Mouse (Mus musculus) midbrain, postnatal 0 days (tissue): Measurements from ENCODE around the gene Mdc1. TPM values are rescaled to one million over a fixed set of nuclear protein-coding genes. Genes with fewer than 3 reads are reported as not detected.

ENCODE experiments used
- ATAC-seq: fragments of 200-750 bp; cut with Nextera tagmentation; 2 replicates; pipeline ENCODE4 v1.8.0; 2017; ENCODE audit warnings: moderate number of reproducible peaks, mild to moderate bottlenecking, moderate TSS enrichment, moderate library complexity; ENCODE audit not compliant: low FRiP score
- DNase-seq: peaks from one replicate; pipeline ENCODE4 v3.0.0-alpha.2; 2015; ENCODE audit warnings: low spot score
- H3K27ac ChIP-seq: fragments of 300-500 bp; sonication (generic); 2 replicates; pipeline ENCODE4 v1.5.1; 2014; ENCODE audit warnings: low read depth, mild to moderate bottlenecking, low read length, mixed read lengths
- H3K27me3 ChIP-seq: fragments of 300-500 bp; sonication (generic); 2 replicates; pipeline ENCODE4 v1.6.1; 2014; ENCODE audit warnings: low read length, control low read depth, mixed read lengths; ENCODE audit not compliant: insufficient read depth
- H3K36me3 ChIP-seq: fragments of 300-500 bp; sonication (generic); 2 replicates; pipeline ENCODE4 v1.6.1; 2014; ENCODE audit warnings: low read length, control low read depth, mixed read lengths; ENCODE audit not compliant: insufficient read depth
- H3K4me1 ChIP-seq: fragments of 300-500 bp; sonication (generic); 2 replicates; pipeline ENCODE4 v1.6.1; 2014; ENCODE audit warnings: mild to moderate bottlenecking, control low read depth, antibody characterized with exemption, low read length, mixed read lengths; ENCODE audit not compliant: insufficient read depth
- H3K4me2 ChIP-seq: fragments of 300-500 bp; sonication (generic); 2 replicates; pipeline ENCODE4 v1.6.1; 2014; ENCODE audit warnings: low read depth, mild to moderate bottlenecking, low read length, mixed read lengths; ENCODE audit not compliant: poor library complexity, severe bottlenecking
- H3K4me3 ChIP-seq: fragments of 300-500 bp; sonication (generic); 2 replicates; pipeline ENCODE4 v1.5.1; 2014; ENCODE audit warnings: low read depth, mild to moderate bottlenecking, low read length, moderate library complexity
- H3K9ac ChIP-seq: fragments of 300-500 bp; sonication (generic); replicated peaks from 2 replicates; pipeline ENCODE4 v1.6.1; 2014; ENCODE audit warnings: mild to moderate bottlenecking, low read length, moderate library complexity, mixed read lengths; ENCODE audit not compliant: poor library complexity, severe bottlenecking
- H3K9me3 ChIP-seq: fragments of 300-500 bp; sonication (generic); 2 replicates; pipeline ENCODE4 v1.6.1; 2016; ENCODE audit warnings: low read length, control low read depth
- CTCF ChIP-seq: IDR thresholded peaks from 2 replicates; pipeline ENCODE4 v1.5.1; 2016; ENCODE audit warnings: antibody characterized with exemption, mild to moderate bottlenecking
- WGBS: fragments of 180-500 bp; shearing (Covaris S2); extraction: QIAGEN DNeasy Blood & Tissue Kit; methylation state at CpG from one replicate; pipeline ENCODE4 v1.1.7; 2014; 5-methylcytosine and 5-hydroxymethylcytosine counted together
- polyA plus RNA-seq: library from polyadenylated mRNA; unstranded; fragments of >200 nt; fragmentation: Nextera tagmentation; extraction: Ambion mirVana; gene quantifications from 2 replicates; pipeline ENCODE4 v1.2.1, GENCODE M21; 2015
- total RNA-seq: library from RNA; depleted of rRNA; stranded (reverse); fragments of >200 nt; gene quantifications from 2 replicates; pipeline ENCODE4 v1.2.3, GENCODE M21; 2014

Gene Mdc1
- total and polyA plus RNA-seq, 2 experiments from 2014 or later = 3.7 to 22.6 TPM

- 51% methylated on average over 6 of the region's 6 CpGs for WGBS
- DNase-seq (peak; percentile 14), ATAC-seq (no peak)
- Histone ChIP-seq H3K27me3 (no peaks in the 10 kb centered on the region), H3K4me1 (no peaks in the 10 kb centered on the region), H3K4me2 (no peak overlapping the region), H3K4me3 (no peak overlapping the region), H3K9me3 (no peaks in the 10 kb centered on the region), H3K9ac (no peak overlapping the region), H3K27ac (no peak overlapping the region), H3K36me3 (no peaks in the 10 kb centered on the region)
- no peak for TF ChIP-seq CTCF
Measured at GRCm38 (mm10) chr17:35803020-35803419, 38.3 kb upstream of the Mdc1 start.

GRCm38 (mm10) chr17:35803858-35804399, 37.4 kb upstream of the Mdc1 start:
- no peaks in the 10 kb centered on the region for H3K9me3 ChIP-seq
- ATAC-seq = no peak
- 92% methylated on average over 4 of the region's 4 CpGs for WGBS
- no peaks in the 10 kb centered on the region for H3K4me1 ChIP-seq
- H3K27me3 ChIP-seq = no peaks in the 10 kb centered on the region
- no peak overlapping the region for H3K4me3 ChIP-seq
- no peaks in the 10 kb centered on the region for H3K36me3 ChIP-seq
- no peak overlapping the region for H3K27ac ChIP-seq
- no peak overlapping the region for H3K9ac ChIP-seq
- no peak for TF ChIP-seq CTCF
- H3K4me2 ChIP-seq = no peak overlapping the region
- no peak for DNase-seq

- Histone ChIP-seq H3K4me3 (no peak overlapping the region), H3K9me3 (no peaks in the 10 kb centered on the region), H3K27ac (no peak overlapping the region), H3K27me3 (no peaks in the 10 kb centered on the region), H3K36me3 (no peaks in the 10 kb centered on the region), H3K4me2 (no peak overlapping the region), H3K4me1 (no peaks in the 10 kb centered on the region), H3K9ac (no peak overlapping the region)
- WGBS = 68% methylated on average over 9 of the region's 9 CpGs
- no peak for TF ChIP-seq CTCF
- DNase-seq (peak; percentile 10), ATAC-seq (no peak)
Measured at GRCm38 (mm10) chr17:35808073-35808472, 33.2 kb upstream of the Mdc1 start.

GRCm38 (mm10) chr17:35809395-35809794, 31.9 kb upstream of the Mdc1 start:
- H3K27me3 ChIP-seq = no peaks in the 10 kb centered on the region
- no peak for DNase-seq

GRCm38 (mm10) chr17:35810900-35811648, 30.2 kb upstream of the Mdc1 start:
- WGBS = 83% methylated on average over 5 of the region's 5 CpGs
- no peak overlapping the region for H3K4me2 ChIP-seq
- no peaks in the 10 kb centered on the region for H3K27me3 ChIP-seq
- no peak overlapping the region for H3K27ac ChIP-seq
- DNase-seq (no peak), ATAC-seq (no peak)
- no peaks in the 10 kb centered on the region for H3K9me3 ChIP-seq
- H3K4me3 ChIP-seq = no peak overlapping the region
- no peak overlapping the region for H3K9ac ChIP-seq
- no peak for TF ChIP-seq CTCF
- H3K36me3 ChIP-seq = no peaks in the 10 kb centered on the region
- no peaks in the 10 kb centered on the region for H3K4me1 ChIP-seq

More at GRCm38 (mm10) chr17:35809395-35809794, 31.9 kb upstream of the Mdc1 start:
- Histone ChIP-seq H3K4me1 (no peaks in the 10 kb centered on the region), H3K9ac (no peak overlapping the region), H3K27ac (no peak overlapping the region), H3K9me3 (no peaks in the 10 kb centered on the region), H3K4me3 (no peak overlapping the region), H3K36me3 (no peaks in the 10 kb centered on the region), H3K4me2 (no peak overlapping the region)
- no peak for ATAC-seq
- TF ChIP-seq CTCF = no peak
- 85% methylated on average over 11 of the region's 11 CpGs for WGBS

GRCm38 (mm10) chr17:35812307-35812706, 29.0 kb upstream of the Mdc1 start:
- Histone ChIP-seq H3K9ac (no peak overlapping the region), H3K4me1 (no peaks in the 10 kb centered on the region), H3K27me3 (no peaks in the 10 kb centered on the region), H3K4me3 (no peak overlapping the region), H3K9me3 (no peaks in the 10 kb centered on the region), H3K36me3 (no peaks in the 10 kb centered on the region), H3K4me2 (no peak overlapping the region), H3K27ac (no peak overlapping the region)
- ATAC-seq (no peak), DNase-seq (no peak)
- no peak for TF ChIP-seq CTCF
- 77% methylated on average over 5 of the region's 5 CpGs for whole genome bisulfite sequencing
